Mouse (Mus musculus): Measurements from ENCODE around the gene Thoc6.

GRCm38 (mm10) chr17:23661526-23661925 is 12.2 kb downstream of the Thoc6 start:
- TF ChIP-seq CTCF (IDR thresholded peaks at IDR 0.05; ENCODE audit: low read depth): peak; percentile 27; the same call in 1 of the 2 replicates
- TF ChIP-seq EP300 (IDR thresholded peaks at IDR 0.05; ENCODE audit: low read depth): no peak

Measured in heart, postnatal 0 days (tissue).